In the genomic region with DNA sequence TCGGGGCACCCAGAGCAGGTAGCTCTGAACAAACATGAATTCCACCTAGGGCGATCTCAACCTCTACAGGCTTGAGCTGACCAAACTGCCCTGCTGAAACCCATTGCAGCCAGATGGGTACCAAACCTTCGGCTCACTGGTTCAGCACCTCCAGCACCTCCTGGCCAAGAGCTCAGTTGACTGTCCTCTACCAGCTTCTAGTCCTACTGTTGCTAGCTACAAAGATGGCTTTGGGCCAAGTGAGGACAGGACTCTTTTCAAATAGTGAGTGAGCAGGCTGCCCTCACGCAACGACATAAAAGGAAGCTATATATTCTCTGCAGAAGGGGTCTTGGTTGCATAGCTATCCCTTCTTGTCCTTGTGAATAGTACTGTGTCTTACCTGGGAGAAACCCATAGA, we compare ENCODE assay signal across 22 mouse cellular contexts. TPM values are rescaled to one million over a fixed set of nuclear protein-coding genes. Genes with fewer than 3 reads are reported as not detected.
DNase-seq lines count a peak whose midpoint lies in the region; ATAC-seq and TF ChIP-seq lines count a peak whose summit lies in the region.
"Had no signal": no experiment of that assay in that cellular context is flagged by ENCODE, and none has a peak within 500 bp of the region (broad histone marks: within the 10 kb centered on the region; RNA-seq: fewer than 3 reads in every experiment).

No protein-coding gene starts in this region.

- peaks cover 34% of the 10 kb centered on the region for H3K4me1 ChIP-seq in olfactory bulb, adult 2 months (ENCODE audit: control insufficient read depth, insufficient read depth, low read length)

- no peak overlapping the region for H3K27ac ChIP-seq in left cerebral cortex, adult 2 months
- no peak overlapping the region for H3K27ac ChIP-seq in olfactory bulb, adult 2 months (ENCODE audit: insufficient read depth, low read depth, low read length)
- H3K27ac ChIP-seq: embryonic facial prominence, embryonic 10.5 days; forebrain, embryonic 13.5 days; hindbrain, embryonic 14.5 days; intestine, embryonic 15.5 days had no signal

- peak overlapping the region; percentile 21; the same call in 1 of the 2 replicates for H3K4me3 ChIP-seq in left cerebral cortex, adult 2 months
- H3K4me3 ChIP-seq in olfactory bulb, adult 2 months (ENCODE audit: insufficient read depth, low read depth, low read length) = peak overlapping the region; percentile 28
- H3K4me3 ChIP-seq: embryonic facial prominence, embryonic 10.5 days; forebrain, embryonic 13.5 days; heart, embryonic 12.5 days; intestine, embryonic 15.5 days had no signal

- ATAC-seq in inflammation-experienced regulatory T-cells, adult 6 months = no peak
- ATAC-seq: CD4-positive, CD25-positive, alpha-beta regulatory T cell, adult 4 months; forebrain, embryonic 13.5 days; forebrain, postnatal 0 days; intestine, embryonic 15.5 days had no signal

- WGBS in olfactory bulb, adult 2 months = 70% methylated on average over 5 of the region's 5 CpGs

- TF ChIP-seq CTCF in left cerebral cortex, adult 2 months (IDR thresholded peaks at IDR 0.05) = no peak
- no peak for TF ChIP-seq CTCF in olfactory bulb, adult 2 months (IDR thresholded peaks at IDR 0.05; ENCODE audit: insufficient read depth, low read depth, low read length)

- no peak for TF ChIP-seq POLR2A in olfactory bulb, adult 2 months (IDR thresholded peaks at IDR 0.05; ENCODE audit: insufficient read depth, low read depth, low read length)

- intact Hi-C loops in heart, postnatal 36 days (cut with DNase I) = no loop called here
- intact Hi-C loops in left cerebral cortex, adult 2 months (cut with DNase I) = no loop called here

- DNase-seq in cerebellum, adult 11-12 months = peak; percentile 42
- no peak for DNase-seq in cerebellum, postnatal 4 days (ENCODE audit: low spot score in 2 of 2)
- DNase-seq in heart, adult 11 months = peak; percentile 64
- no peak for DNase-seq in heart, postnatal 36 days
- DNase-seq in left cerebral cortex, adult 2 months (ENCODE audit: extremely low spot score in 1 of 2, low spot score in 2 of 2) = no peak
- no peak for DNase-seq in left cerebral cortex, adult 8-10 months (ENCODE audit: low spot score in 2 of 2)
- DNase-seq: adrenal gland, adult 8-10 months; adrenal gland, postnatal 36 days; B cell, adult 2 months; forebrain, postnatal 0 days; gastrocnemius, postnatal 14 days; kidney, adult 18-20 months had no signal

RNA-seq across cellular contexts. Expression of a gene that starts 2.2 kb away (rescaled TPM):
- under 1 TPM in 1 of 2 experiments, not detected in 1; 0.25 TPM for total RNA-seq in heart, postnatal 36 days (2021)
- 100 to 1,000 TPM; 713 to 727 TPM for total RNA-seq in left cerebral cortex, adult 2 months (2021)
- 100 to 1,000 TPM; 724 to 785 (median 735) TPM for total RNA-seq in left cerebral cortex, adult 8-10 months (2022)
- 281 and 534 TPM in 2 replicates for polyA plus RNA-seq in olfactory bulb, adult 2 months (2012; ENCODE audit: insufficient read depth, insufficient read length, low replicate concordance, missing spikeins)
- polyA plus RNA-seq in inflammation-experienced regulatory T-cells, adult 6 months (2017; shearing (Covaris generic)) = not detected
- total RNA-seq: heart, postnatal 25 days had no signal
- polyA plus RNA-seq: CD4-positive, CD25-positive, alpha-beta regulatory T cell, adult 4 months; G1E had no signal

Comparison
In these comparisons a context has a peak if more than half of its experiments do, and no peak if none do; other contexts are left out.
1. DNase-seq: peak in cerebellum, adult 11-12 months (single experiment) and heart, adult 11 months (single experiment); none in cerebellum, postnatal 4 days (0 of 2), heart, postnatal 36 days (0 of 2), left cerebral cortex, adult 2 months (0 of 2) and left cerebral cortex, adult 8-10 months (0 of 2).
2. RNA of a gene that starts 2.2 kb away (total RNA-seq): 724 to 785 TPM in left cerebral cortex, adult 8-10 months and 713 to 727 TPM in left cerebral cortex, adult 2 months; 0.25 TPM in heart, postnatal 36 days; every median in the first group is over 100 times any median in the second.